Mouse (Mus musculus) right cerebral cortex, postnatal 4 days (tissue): Measurements from ENCODE around the gene Acer2.

Source experiments
- DNase-seq: peaks from one replicate; pipeline ENCODE4 v3.0.0-alpha.2; 2022

Gene Acer2

GRCm38 (mm10) chr4:86897411-86897810 is 23.2 kb downstream of the Acer2 start:
- no peak for DNase-seq

DNA sequence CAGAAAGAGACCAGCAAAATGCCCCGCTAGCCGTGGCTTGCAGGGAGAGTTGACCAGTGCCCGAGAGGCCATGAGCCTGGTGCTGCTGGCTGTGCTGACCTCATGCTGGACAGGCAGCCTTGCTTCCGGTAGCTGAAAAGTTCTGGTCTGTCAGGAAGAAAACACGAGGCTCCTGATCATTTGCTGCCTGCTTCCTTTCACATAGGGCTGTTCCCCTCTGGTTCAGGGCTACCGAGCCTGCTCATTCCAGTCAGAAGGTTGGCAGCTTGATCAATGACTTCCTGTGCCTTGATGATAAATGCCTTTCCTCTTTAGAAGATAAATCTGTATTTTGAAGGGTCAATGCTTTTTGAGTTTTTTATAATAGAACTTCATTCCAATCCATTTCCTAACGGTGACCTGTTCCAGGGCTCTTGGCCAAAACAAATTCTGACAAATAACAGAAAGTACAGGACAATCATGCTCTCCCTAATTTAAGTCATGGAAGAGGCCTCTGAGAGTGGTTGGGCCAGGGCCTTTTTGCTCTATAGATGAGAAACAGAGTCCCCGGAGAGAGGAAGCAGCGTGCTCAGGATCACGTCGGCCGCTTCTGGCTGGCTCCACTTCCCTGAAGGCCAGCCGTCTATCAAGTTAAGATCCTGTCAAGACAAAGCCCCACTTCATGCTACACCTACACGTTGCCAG is 24.7 kb downstream of the Acer2 start:
- no peak for DNase-seq

DNA sequence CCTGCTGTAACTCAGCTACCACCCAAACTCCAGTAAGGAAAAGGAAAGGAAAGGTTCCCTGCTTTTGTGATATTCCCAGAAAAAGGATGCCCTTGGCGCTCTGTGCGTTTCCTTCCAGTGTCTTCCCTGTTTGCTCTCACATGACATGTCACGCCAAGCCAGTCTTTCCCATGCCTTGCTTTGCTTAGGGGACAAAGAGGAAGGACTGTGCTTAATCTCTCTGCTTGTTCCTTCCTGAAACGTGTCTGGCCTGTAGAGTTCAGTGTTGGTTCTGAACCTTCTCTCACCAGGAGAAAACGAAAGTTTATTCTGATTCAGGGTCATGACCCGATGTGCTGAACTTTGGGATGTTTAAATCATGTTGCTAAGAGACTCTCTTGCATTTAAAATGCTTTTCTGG is 28.2 kb downstream of the Acer2 start:
- DNase-seq, result no peak

- DNase-seq, result no peak
Measured at GRCm38 (mm10) chr4:86904969-86905368, 30.8 kb downstream of the Acer2 start.

DNA sequence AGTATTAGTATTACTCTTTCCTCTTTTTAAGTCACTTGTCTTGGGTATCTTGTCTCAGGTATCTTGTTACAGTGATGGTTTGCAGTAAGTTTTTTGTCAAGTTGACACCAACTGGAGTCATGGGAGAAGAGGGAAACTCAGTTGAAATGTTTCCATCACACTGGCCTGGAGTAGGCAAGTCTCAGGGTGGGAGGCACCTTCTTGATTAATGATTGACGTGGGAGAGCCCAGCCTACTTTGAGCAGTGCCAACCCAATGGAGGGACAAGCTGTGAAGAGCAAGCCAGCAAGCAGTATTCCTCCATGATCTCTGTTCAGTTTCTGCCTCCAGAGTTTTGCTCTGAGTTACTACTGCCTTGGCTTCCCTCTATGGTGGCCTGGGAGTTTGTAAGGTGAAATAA is 31.7 kb downstream of the Acer2 start:
- no peak for DNase-seq

GRCm38 (mm10) chr4:86911576-86912341 is 37.6 kb downstream of the Acer2 start:
- DNase-seq, result no peak

DNA sequence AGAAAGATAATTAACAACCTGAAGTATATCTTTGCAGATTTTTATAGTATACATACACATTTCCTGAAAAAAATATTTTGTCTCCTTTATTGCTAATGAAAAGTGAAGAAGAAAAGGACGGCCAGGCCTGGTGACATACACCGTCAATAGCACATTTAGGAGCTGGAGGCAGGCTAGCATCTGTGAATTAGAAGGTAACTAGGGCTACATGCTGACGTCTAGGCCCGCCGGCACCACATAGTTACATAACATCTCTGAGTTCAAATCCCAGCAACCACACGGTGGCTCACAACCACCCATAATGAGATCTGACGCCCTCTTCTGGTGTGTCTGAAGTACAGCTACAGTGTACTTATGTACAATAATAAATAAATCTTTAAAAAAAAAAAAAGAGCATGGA is 38.6 kb downstream of the Acer2 start:
- no peak for DNase-seq

DNA sequence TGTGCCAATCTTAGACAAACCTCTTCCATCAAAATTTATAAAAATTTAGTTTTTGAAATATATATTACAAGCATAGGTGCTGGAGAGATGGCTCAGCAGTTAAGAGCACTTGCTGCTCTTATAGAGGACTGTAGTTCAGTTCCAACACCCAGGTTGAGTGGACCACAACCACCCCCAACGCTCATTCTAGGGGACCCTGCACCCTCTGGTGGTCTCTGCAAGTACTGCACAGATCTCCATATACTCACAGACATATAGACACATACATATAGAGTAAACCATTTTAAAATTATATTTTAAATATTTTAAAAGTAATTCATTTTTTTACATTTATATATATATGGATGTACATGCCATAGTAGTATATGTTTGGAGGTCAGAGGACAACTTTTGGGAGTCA is 41.9 kb downstream of the Acer2 start:
- no peak for DNase-seq

- DNase-seq, result no peak
Measured at GRCm38 (mm10) chr4:86923476-86924055, 49.4 kb downstream of the Acer2 start.

- peak; percentile 92 for DNase-seq
Measured at GRCm38 (mm10) chr4:86924804-86925458, 50.7 kb downstream of the Acer2 start.

GRCm38 (mm10) chr4:86926997-86927396 is 52.8 kb downstream of the Acer2 start:
- no peak for DNase-seq

DNA sequence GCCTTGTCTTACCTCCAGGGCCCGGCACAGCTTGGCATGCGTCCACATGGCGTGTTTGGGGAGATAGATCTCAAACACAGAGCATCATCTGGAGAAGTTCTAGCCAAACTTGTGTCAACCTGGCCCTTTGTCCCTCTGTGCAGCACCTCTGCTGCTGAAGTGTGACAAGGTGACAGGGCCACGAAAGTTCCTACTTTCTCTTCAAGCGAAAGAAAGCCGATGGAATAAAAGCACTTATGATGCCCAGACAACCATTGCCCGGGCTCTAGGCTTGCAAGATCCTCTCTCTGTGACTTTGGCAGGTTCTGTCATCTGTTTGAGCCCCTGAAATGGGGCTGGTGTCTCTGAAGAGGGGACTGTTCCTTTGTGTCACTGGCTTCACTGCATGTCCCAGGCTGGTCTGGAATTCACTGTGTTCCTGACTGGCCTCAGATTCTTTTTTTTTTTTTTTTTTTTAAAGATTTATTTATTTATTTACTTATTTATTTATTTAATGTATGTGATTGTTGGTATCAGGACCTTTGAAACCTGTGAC is 56.0 kb downstream of the Acer2 start:
- no peak for DNase-seq

DNA sequence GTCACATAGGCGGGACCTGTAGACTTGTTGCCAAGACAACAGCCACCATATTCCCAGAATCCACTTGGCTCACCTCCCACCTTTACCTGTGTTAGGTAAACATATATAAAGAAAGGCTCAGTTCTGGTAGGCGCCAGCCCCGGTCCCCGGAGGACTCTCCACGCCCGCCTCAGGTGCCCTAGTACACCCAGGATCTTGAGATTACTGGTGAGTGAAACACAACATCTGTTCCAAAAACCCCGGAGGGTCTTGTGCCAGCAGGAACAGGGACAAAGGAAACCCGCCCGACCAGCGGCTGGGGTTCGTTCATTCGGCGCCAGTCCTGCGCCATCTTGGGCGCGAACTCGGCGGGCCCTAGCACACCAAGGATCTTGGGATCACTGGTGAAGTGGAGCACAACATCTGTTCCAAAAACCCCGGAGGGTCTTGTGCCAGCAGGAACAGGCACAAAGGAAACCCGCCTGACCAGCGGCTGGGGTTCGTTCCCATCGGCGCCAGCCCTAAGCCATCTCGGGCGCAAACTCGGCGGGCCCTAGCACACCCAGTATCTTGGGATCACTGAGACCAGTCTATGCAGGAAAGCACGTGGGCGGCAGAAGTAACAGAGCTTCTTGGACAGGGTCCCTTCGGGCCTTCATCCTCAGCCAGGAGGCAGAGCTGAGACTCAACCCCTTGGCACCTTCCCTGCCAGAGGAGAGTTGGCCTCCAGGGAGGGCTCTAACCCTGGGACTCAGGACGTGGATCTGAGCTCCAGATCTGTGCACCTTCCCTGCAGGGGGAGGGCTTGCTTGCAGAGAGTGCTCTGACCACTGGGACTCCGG is 56.6 kb downstream of the Acer2 start:
- DNase-seq, result peak; percentile 59

- DNase-seq, result no peak
Measured at GRCm38 (mm10) chr4:86933026-86933425, 58.8 kb downstream of the Acer2 start.

- DNase-seq, result no peak
Measured at GRCm38 (mm10) chr4:86936217-86936616, 62.0 kb downstream of the Acer2 start.

DNA sequence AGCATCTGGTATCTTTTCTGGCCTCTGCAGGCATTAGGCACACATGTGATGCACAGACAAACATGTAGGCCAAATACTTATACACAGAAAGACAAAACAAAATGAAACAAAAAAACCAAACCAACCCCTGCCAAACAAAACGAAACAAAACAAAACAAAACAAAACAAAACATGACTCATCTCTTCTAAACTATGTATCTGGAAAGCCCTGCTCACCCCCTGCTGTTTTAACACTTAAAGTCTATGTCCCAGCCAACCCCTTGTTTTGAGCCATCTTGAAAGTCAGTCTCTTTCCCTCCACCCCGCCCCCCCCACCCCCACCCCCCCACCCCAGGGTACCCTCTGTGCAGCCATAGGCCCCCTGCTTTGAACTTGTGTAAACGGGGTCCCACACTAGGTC is 62.5 kb downstream of the Acer2 start:
- no peak for DNase-seq

DNA sequence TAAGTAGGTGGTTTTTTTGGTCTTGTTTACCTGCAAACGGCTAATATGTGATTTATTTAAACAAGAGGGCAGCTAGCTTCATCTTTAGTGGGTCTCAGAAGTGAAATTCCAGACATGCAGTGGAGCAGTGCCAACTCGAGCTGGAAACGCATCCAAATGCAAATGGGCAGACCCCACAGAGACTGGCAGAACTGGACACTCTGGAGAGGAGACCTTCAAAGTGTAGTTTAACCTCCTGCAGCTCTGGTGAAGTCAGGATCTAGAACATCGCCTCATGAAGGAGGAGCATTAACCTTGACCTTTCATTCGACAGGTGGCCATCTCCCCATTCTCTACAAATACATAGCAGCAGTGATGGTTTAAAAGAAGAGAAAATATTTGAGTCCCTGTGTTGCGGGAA is 68.5 kb downstream of the Acer2 start:
- no peak for DNase-seq

- no peak for DNase-seq
Measured at GRCm38 (mm10) chr4:86943296-86943695, 69.1 kb downstream of the Acer2 start.

DNA sequence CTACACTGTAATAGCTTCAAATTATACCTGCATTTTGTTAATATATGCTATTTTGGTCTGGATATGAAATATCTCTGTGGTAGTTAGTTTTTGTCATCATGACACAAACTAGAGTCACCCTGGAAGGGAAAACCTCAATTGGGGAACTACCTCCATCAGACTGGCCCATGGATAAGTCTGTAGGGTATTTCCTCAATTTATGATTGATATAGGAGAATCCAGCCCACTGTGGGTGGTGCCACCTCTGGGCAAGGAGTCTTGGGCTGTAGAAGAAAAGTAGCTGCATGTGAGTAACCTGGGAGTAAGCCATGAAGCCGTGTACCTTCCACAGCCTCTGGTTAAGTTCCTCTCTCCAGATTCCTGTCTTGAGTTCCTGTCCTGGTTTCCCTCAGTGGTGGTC is 74.6 kb downstream of the Acer2 start:
- no peak for DNase-seq

DNA sequence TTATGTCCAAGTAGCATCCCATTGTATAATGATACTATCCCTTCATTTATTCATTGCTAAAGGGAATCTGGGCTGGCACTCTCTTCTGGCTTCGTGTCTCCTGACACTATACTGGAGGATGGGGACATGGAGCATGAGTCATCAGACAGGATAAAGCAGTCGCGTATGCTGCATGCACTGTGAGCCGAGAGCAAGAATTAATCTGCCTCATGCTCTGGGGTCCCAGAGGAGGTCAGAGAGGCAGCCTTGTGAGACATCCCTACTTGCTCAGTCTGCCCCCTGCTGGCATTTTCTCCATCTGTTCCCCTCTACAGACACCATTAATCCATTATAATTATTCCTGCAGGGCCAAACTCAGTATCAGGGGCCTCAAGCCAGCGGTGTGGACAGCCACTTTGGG is 79.3 kb downstream of the Acer2 start:
- DNase-seq, result no peak

GRCm38 (mm10) chr4:86955448-86955847 is 81.3 kb downstream of the Acer2 start:
- no peak for DNase-seq

GRCm38 (mm10) chr4:86957576-86958411 is 83.6 kb downstream of the Acer2 start:
- peak; percentile 68 for DNase-seq
